Mouse (Mus musculus) heart, postnatal 0 days (tissue): ENCODE measurements around the gene Zbtb12.

ENCODE experiments used
- CTCF ChIP-seq: IDR thresholded peaks from 2 replicates; pipeline ENCODE4 v1.5.1; 2016; ENCODE audit warnings: antibody characterized with exemption, control low read depth, low read depth
- EP300 ChIP-seq: IDR thresholded peaks from 2 replicates; pipeline ENCODE4 v1.6.1; 2016; ENCODE audit warnings: antibody characterized with exemption, low read depth

- TF ChIP-seq CTCF (no peak), EP300 (no peak)
Measured at GRCm38 (mm10) chr17:34861704-34862415, 17.4 kb upstream of the Zbtb12 start.
